Mouse (Mus musculus) hindbrain, embryonic 13.5 days (tissue): ENCODE measurements around the gene G6pc3. TPM values are rescaled to one million over a fixed set of nuclear protein-coding genes. Genes with fewer than 3 reads are reported as not detected.
A peak's percentile ranks its signal among the peaks of the same experiment; 100 is the strongest.

ENCODE experiments used
- ATAC-seq: fragments of 200-750 bp; cut with Nextera tagmentation; 2 replicates; pipeline ENCODE4 v1.8.0; 2017; ENCODE audit warnings: moderate TSS enrichment; ENCODE audit not compliant: low FRiP score
- H3K27ac ChIP-seq: fragments of 300-500 bp; sonication (generic); 2 replicates; pipeline ENCODE4 v1.5.1; 2015; ENCODE audit warnings: inconsistent platforms, mild to moderate bottlenecking, moderate library complexity
- H3K27me3 ChIP-seq: fragments of 300-500 bp; sonication (generic); 2 replicates; pipeline ENCODE4 v1.6.1; 2015; ENCODE audit warnings: mild to moderate bottlenecking, inconsistent platforms
- H3K36me3 ChIP-seq: fragments of 300-500 bp; sonication (generic); 2 replicates; pipeline ENCODE4 v1.6.1; 2015; ENCODE audit warnings: mild to moderate bottlenecking, inconsistent platforms
- H3K4me1 ChIP-seq: fragments of 300-500 bp; sonication (generic); replicated peaks from 2 replicates; pipeline ENCODE4 v1.6.1; 2015; ENCODE audit warnings: inconsistent platforms
- H3K4me2 ChIP-seq: fragments of 300-500 bp; sonication (generic); 2 replicates; pipeline ENCODE4 v1.6.1; 2015; ENCODE audit warnings: inconsistent platforms, mild to moderate bottlenecking, moderate library complexity
- H3K4me3 ChIP-seq: fragments of 300-500 bp; sonication (generic); 2 replicates; pipeline ENCODE4 v1.5.1; 2015; ENCODE audit warnings: mild to moderate bottlenecking, inconsistent platforms
- H3K9ac ChIP-seq: fragments of 300-500 bp; sonication (generic); 2 replicates; pipeline ENCODE4 v1.6.1; 2015; ENCODE audit warnings: mild to moderate bottlenecking, inconsistent platforms
- H3K9me3 ChIP-seq: fragments of 300-500 bp; sonication (generic); 2 replicates; pipeline ENCODE4 v1.6.1; 2016; ENCODE audit warnings: inconsistent platforms
- WGBS: fragments of 180-500 bp; shearing (Covaris S2); methylation state at CpG from one replicate; pipeline ENCODE4 v1.1.7; 2015; 5-methylcytosine and 5-hydroxymethylcytosine counted together
- polyA plus RNA-seq: library from polyadenylated mRNA; unstranded; fragments of >200 nt; fragmentation: Nextera tagmentation; extraction: Ambion mirVana; gene quantifications from 2 replicates; pipeline ENCODE4 v1.2.1, GENCODE M21; 2015

G6pc3 gene
- polyA plus RNA-seq, 1 experiment from 2014 or later, result 30.0 TPM

GRCm38 (mm10) chr11:102221954-102222351 lies 32.5 kb downstream of the G6pc3 start:
- peak overlapping the region; percentile 5; the same call in 1 of the 2 replicates for H3K9ac ChIP-seq
- peaks cover 54% of the 10 kb centered on the region for H3K36me3 ChIP-seq
- no peak overlapping the region for H3K4me3 ChIP-seq
- no peak overlapping the region for H3K27ac ChIP-seq
- H3K4me2 ChIP-seq, result no peak overlapping the region
- ATAC-seq, result no peak
- no peaks in the 10 kb centered on the region for H3K27me3 ChIP-seq
- H3K4me1 ChIP-seq, result peaks cover 90% of the 10 kb centered on the region
- WGBS, result 73% methylated on average over 8 of the region's 8 CpGs
- H3K9me3 ChIP-seq, result no peaks in the 10 kb centered on the region

GRCm38 (mm10) chr11:102223166-102223565 lies 33.7 kb downstream of the G6pc3 start:
- Histone ChIP-seq H3K27me3 (no peaks in the 10 kb centered on the region), H3K36me3 (peaks cover 44% of the 10 kb centered on the region), H3K9me3 (no peaks in the 10 kb centered on the region), H3K4me1 (peaks cover 90% of the 10 kb centered on the region), H3K4me3 (no peak overlapping the region), H3K9ac (no peak overlapping the region), H3K27ac (no peak overlapping the region), H3K4me2 (no peak overlapping the region)
- 44% methylated on average over 6 of the region's 6 CpGs for WGBS
- ATAC-seq, result no peak

DNA sequence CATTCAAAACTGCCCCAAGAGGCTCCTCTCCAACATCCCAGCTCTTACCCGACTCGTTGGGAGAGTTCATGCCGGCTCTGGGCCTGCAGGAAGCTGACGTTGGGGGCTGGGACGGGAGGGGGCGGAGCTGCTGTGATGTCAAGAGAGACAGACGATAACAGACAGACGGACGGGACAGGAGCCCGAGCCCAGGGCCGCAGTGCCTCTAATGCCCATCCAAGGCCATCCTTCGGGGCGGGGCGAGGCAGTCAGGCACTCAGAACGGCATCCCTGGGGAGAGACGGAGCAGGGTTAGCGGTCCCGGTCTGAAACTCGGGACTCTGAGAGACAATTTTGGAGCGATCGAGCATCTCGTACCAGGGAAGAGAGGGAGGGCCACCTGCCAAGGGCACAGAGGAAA lies 35.3 kb downstream of the G6pc3 start:
- H3K4me1 ChIP-seq, result peaks cover 88% of the 10 kb centered on the region
- WGBS, result 3% methylated on average over 22 of the region's 22 CpGs
- H3K27ac ChIP-seq, result no peak overlapping the region
- H3K27me3 ChIP-seq, result no peaks in the 10 kb centered on the region
- ATAC-seq, result no peak
- peaks cover 43% of the 10 kb centered on the region for H3K36me3 ChIP-seq
- H3K4me3 ChIP-seq, result peak overlapping the region; percentile 22
- peak overlapping the region; percentile 82 for H3K4me2 ChIP-seq
- H3K9ac ChIP-seq, result peak overlapping the region; percentile 63
- H3K9me3 ChIP-seq, result no peaks in the 10 kb centered on the region

DNA sequence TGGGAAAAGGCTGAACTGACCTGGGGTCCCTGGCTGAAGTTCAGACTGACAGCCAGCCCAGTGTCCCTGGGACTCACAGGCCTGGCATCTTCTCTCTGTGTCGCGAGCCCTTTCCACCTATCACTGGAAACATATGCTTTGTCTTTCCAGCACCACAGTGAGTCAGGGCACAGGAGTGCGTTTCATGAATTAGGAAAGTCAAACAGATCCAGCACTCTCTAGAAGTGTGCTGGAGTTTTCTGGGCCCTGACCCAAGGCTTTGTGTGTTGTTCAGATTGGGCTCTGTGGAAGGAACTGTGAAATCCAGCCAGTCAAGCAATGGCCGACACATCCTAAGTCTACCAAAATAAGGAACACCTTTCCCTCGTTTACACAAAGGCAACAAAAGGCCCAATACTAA lies 35.8 kb downstream of the G6pc3 start:
- 67% methylated on average over 5 of the region's 5 CpGs for WGBS
- H3K4me2 ChIP-seq, result peak overlapping the region; percentile 82
- H3K4me1 ChIP-seq, result peaks cover 83% of the 10 kb centered on the region
- peak overlapping the region; percentile 22; the same call in 1 of the 2 replicates for H3K4me3 ChIP-seq
- no peaks in the 10 kb centered on the region for H3K9me3 ChIP-seq
- no peaks in the 10 kb centered on the region for H3K27me3 ChIP-seq
- no peak overlapping the region for H3K27ac ChIP-seq
- no peak for ATAC-seq
- H3K9ac ChIP-seq, result peak overlapping the region; percentile 63
- peaks cover 38% of the 10 kb centered on the region for H3K36me3 ChIP-seq

DNA sequence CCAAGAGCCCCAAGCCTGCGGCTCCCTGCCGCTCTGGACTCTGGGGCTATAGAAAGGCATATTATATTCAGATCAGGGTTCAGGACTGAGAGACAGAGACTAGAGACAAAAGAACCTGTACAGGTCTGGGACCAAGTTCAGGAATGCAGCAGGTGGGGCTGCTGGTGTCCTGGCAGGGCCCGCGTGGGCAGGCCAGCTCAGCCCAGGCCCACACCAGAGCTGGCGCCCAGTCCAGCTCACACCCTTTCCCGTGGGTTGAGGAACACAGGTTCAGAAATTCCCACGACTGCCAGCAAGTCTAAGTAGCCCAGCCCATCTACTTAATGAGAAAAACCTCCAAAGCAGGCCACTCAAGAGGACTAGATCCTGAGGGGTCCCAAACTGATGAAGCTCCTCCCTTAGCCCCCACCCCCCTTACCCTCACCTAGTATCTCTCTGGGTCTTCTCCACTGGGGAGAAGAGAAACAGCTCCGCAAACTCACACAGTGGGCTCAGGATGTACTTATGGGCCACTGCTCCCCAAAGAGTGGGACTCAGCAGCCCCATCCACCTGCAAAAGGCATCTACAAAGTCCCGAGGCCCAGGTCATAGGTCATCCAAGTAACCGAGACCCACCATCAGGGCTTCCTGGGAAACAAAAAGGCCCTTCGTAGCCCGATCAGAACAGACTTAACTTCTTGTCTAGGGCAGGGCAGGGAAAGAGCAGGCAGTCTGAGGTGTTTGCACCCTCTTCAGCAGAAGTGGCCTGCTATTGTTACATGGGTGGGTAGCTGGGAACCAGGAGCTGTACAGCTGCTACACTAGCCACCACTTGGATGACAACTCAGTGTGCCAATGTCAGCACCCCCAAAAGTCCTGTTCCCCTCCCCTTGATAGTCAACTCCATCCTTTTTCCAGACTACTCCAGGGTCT lies 36.9 kb downstream of the G6pc3 start:
- Histone ChIP-seq H3K27me3 (no peaks in the 10 kb centered on the region), H3K4me2 (peak overlapping the region; percentile 82), H3K9ac (peak overlapping the region; percentile 93), H3K9me3 (no peaks in the 10 kb centered on the region), H3K4me3 (peak overlapping the region; percentile 78), H3K27ac (peak overlapping the region; percentile 96; the same call in 1 of the 2 replicates), H3K36me3 (peaks cover 28% of the 10 kb centered on the region), H3K4me1 (peaks cover 82% of the 10 kb centered on the region)
- no peak for ATAC-seq
- 56% methylated on average over 12 of the region's 12 CpGs for WGBS

- Histone ChIP-seq H3K4me2 (peak overlapping the region; percentile 82), H3K27ac (peak overlapping the region; percentile 96), H3K4me3 (peak overlapping the region; percentile 78), H3K9ac (peak overlapping the region; percentile 93), H3K27me3 (no peaks in the 10 kb centered on the region), H3K36me3 (peaks cover 16% of the 10 kb centered on the region; the same call in 1 of the 2 replicates), H3K4me1 (peaks cover 73% of the 10 kb centered on the region), H3K9me3 (no peaks in the 10 kb centered on the region)
- 6% methylated on average over 12 of the region's 12 CpGs for WGBS
- ATAC-seq, result peak; percentile 51
Observed at GRCm38 (mm10) chr11:102227270-102228190, 38.1 kb downstream of the G6pc3 start.

DNA sequence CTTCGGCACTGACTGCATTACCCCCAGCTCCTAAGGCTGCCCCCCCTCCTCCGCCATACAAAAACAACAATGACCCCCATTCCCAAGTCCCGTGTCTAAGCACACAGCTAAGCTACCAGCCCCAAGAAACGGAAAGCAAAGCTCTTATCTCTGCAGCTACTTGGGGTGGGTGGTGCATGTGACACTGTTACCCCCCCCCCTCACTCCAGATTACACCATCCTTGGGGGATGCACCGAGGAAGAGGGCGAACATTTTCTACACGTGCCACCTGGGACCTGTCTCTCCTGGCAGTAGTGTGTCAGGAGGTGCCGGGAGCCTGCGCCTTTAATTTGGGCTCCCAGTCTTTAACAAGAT lies 38.7 kb downstream of the G6pc3 start:
- Histone ChIP-seq H3K27me3 (no peaks in the 10 kb centered on the region), H3K9ac (peak overlapping the region; percentile 93), H3K4me2 (peak overlapping the region; percentile 82), H3K27ac (peak overlapping the region; percentile 96), H3K4me1 (peaks cover 66% of the 10 kb centered on the region), H3K9me3 (no peaks in the 10 kb centered on the region), H3K4me3 (peak overlapping the region; percentile 78), H3K36me3 (peaks cover 11% of the 10 kb centered on the region; the same call in 1 of the 2 replicates)
- no peak for ATAC-seq
- 11% methylated on average over 9 of the region's 9 CpGs for WGBS

DNA sequence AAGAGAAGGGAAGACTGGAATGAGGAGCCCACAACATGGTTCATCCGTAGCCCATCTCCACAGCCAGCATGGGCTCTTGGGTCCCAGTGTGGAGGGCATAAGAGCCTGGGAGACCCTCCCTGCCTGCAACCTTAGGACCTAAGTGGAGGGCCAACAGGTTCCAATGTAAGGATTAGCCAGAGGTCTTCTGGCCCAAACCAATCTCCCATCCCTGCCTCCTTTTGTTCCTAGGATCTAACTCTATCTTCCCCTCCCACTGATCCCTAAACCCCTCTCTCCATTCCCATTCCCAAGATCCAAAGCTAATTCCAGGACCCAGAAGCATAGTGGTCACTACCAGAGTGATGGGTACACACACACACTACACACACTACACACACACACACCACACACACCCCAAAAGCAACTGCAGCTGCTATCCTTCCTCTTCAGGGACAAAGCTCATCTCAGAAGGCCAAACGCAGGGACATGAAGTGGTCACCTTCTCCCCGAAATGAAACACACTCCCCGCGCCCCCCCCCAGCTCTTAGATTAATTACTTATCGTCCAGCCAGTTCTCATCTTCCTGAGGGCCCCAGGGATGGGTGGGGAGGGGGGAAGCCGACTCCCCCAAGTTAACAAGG lies 39.3 kb downstream of the G6pc3 start:
- Histone ChIP-seq H3K4me2 (peak overlapping the region; percentile 82), H3K27ac (peak overlapping the region; percentile 96), H3K4me3 (peak overlapping the region; percentile 78), H3K9me3 (no peaks in the 10 kb centered on the region), H3K36me3 (peaks cover 5% of the 10 kb centered on the region; the same call in 1 of the 2 replicates), H3K9ac (peak overlapping the region; percentile 93), H3K27me3 (no peaks in the 10 kb centered on the region), H3K4me1 (peaks cover 60% of the 10 kb centered on the region)
- ATAC-seq, result no peak
- 10% methylated on average over 7 of the region's 7 CpGs for WGBS

DNA sequence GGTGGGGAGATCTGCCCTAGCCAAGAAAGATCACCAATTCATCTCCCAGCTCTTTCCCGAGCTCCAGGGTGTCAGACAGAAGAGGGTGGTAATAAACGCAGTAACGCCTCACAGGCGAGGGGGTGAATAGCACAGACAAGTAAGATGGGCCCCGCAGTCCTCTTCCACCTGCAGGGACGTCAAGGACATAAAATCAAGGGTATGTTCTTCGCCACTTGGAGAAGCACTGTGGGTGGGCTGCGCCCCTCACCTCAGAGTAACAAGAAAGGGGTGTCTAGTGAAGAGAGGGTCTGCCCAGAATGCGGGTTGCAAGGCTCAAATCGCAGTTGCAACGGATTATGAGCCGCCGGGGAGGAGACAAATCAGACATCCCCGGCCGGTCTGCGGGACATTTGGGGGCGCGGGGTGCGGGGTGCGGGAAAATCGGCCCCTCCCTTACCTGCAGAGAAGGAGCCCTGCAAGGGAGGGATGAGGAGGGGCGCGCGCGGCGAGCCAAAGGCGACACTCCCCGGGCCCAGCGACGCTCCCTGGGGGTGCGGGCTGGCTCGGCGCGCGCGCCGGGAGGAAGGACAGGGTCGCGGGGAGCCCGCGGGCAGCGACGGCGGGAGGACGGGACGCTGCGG lies 40.0 kb downstream of the G6pc3 start:
- H3K4me3 ChIP-seq, result peak overlapping the region; percentile 78
- WGBS, result 1% methylated on average over 32 of the region's 47 CpGs
- no peaks in the 10 kb centered on the region for H3K36me3 ChIP-seq
- peak overlapping the region; percentile 96 for H3K27ac ChIP-seq
- H3K9ac ChIP-seq, result peak overlapping the region; percentile 93
- no peaks in the 10 kb centered on the region for H3K27me3 ChIP-seq
- no peaks in the 10 kb centered on the region for H3K9me3 ChIP-seq
- H3K4me2 ChIP-seq, result peak overlapping the region; percentile 82
- H3K4me1 ChIP-seq, result peaks cover 54% of the 10 kb centered on the region
- peak; percentile 22 for ATAC-seq

DNA sequence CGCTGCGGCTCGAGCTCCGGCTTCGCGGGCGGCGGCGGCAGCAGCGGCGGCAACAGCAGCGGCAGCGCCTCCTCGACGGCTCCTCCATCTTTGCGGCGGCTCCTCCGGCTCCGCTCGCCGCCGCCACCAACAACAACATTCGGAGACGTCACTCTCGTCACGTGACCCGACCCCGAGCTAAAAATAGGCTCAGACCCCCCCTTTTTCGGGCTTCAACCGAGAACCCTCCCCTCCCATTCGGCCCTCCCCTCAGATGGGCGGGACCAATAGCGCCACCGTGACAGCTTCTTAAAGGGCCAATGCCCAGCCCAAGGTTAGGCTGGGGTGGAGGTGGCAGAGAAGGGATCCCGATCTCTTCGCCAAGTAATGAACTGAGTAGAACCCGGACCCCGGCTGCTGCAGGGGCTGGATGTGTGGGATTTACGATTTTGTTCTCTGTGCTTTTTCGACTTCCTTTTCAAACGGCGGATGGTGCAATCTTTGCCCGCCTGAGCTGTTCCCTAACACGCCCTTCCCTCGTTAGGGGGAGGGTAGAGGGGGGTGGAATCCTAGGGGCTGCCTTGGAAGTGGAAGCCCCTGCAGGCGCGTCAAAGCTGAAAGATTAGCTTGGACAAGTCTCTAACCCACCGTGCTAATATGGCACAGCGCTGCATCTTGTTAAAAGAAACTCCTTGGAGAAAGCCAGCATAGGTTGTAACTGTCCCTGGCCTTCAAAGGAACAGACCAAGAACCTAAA lies 40.8 kb downstream of the G6pc3 start, which contains the start of gene Hdac5:
Gene Hdac5, minus strand, starts transcription at position 161 of the 736 bp plus-strand sequence.
- Histone ChIP-seq H3K9ac (peak within 1 kb of the TSS; percentile 93), H3K9me3 (no peaks in the 10 kb centered on the region), H3K36me3 (no peaks in the 10 kb centered on the region), H3K4me1 (peaks cover 46% of the 10 kb centered on the region), H3K4me3 (peak within 1 kb of the TSS; percentile 78), H3K27me3 (no peaks in the 10 kb centered on the region), H3K4me2 (peak within 1 kb of the TSS; percentile 82), H3K27ac (peak within 1 kb of the TSS; percentile 96)
- ATAC-seq, result peak; percentile 87
- 0% methylated on average over 40 of the region's 49 CpGs for WGBS

DNA sequence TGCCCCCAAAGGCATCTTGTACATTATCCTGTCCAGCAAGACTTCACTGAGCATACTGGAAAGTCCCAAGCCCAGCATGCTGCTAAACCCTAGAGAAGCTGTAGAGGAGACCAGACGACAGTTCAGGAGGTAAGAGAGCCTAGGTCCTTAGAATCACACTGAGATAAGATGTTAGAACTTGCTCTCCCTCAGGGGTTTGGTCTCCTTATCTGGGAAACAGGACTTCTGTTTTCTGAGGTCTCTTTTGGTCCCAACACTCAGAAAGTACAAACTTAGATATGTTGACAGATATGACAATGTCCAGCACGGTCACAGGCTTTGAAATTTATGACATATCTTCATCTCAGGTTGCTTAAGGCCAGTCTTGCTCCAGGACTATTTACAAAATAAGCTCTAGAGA lies 46.6 kb downstream of the G6pc3 start:
- ATAC-seq, result no peak
- 86% methylated on average over 2 of the region's 2 CpGs for WGBS

More for the DNA sequence above, 46.6 kb downstream of the G6pc3 start:
- Histone ChIP-seq H3K27me3 (no peaks in the 10 kb centered on the region), H3K4me1 (no peaks in the 10 kb centered on the region), H3K36me3 (no peaks in the 10 kb centered on the region), H3K9ac (no peak overlapping the region), H3K4me3 (no peak overlapping the region), H3K9me3 (no peaks in the 10 kb centered on the region), H3K4me2 (no peak overlapping the region), H3K27ac (no peak overlapping the region)
